Mouse (Mus musculus) heart, embryonic 14.5 days (tissue): Measurements from ENCODE around the gene Pitpnb. TPM values are rescaled to one million over a fixed set of nuclear protein-coding genes. Genes with fewer than 3 reads are reported as not detected.

Source experiments
- ATAC-seq: fragments of 200-750 bp; cut with Nextera tagmentation; 2 replicates; pipeline ENCODE4 v1.8.0; 2017; ENCODE audit warnings: low read depth, moderate TSS enrichment; ENCODE audit not compliant: insufficient number of reproducible peaks, insufficient read depth, low FRiP score
- H3K27ac ChIP-seq, 2 experiments: fragments of 200-500 bp in 1 of 2; fragments of 300-500 bp in 1 of 2; sonication (generic) in 1 of 2; replicated peaks in 1 of 2; 2 replicates each; pipeline ENCODE4 v1.5.1; 2012 to 2014; ENCODE audit warnings: low read depth in 2 of 2, low read length in 2 of 2, control low read depth in 1 of 2, mild to moderate bottlenecking in 1 of 2, mixed read lengths in 1 of 2; ENCODE audit not compliant: control insufficient read depth in 1 of 2, insufficient read depth in 1 of 2
- H3K27me3 ChIP-seq: fragments of 300-500 bp; sonication (generic); 2 replicates; pipeline ENCODE4 v1.6.1; 2014; ENCODE audit warnings: mild to moderate bottlenecking, low read length, control low read depth; ENCODE audit not compliant: control insufficient read depth, insufficient read depth
- H3K36me3 ChIP-seq: fragments of 300-500 bp; sonication (generic); 2 replicates; pipeline ENCODE4 v1.6.1; 2014; ENCODE audit warnings: mild to moderate bottlenecking, control low read depth, low read length, mixed read lengths; ENCODE audit not compliant: control insufficient read depth, insufficient read depth
- H3K4me1 ChIP-seq, 2 experiments: fragments of 200-500 bp in 1 of 2; fragments of 300-500 bp in 1 of 2; sonication (generic) in 1 of 2; 2 replicates each; pipeline ENCODE4 v1.6.1; 2012 to 2014; ENCODE audit warnings: low read length in 2 of 2, control low read depth in 1 of 2, mixed read lengths in 1 of 2; ENCODE audit not compliant: control insufficient read depth in 2 of 2, insufficient read depth in 2 of 2
- H3K4me2 ChIP-seq: fragments of 300-500 bp; sonication (generic); 2 replicates; pipeline ENCODE4 v1.6.1; 2014; ENCODE audit warnings: mild to moderate bottlenecking, low read length
- H3K4me3 ChIP-seq, 2 experiments: fragments of 200-500 bp in 1 of 2; fragments of 300-500 bp in 1 of 2; sonication (generic) in 1 of 2; 2 replicates each; pipeline ENCODE4 v1.5.1; 2012 to 2014; ENCODE audit warnings: low read length in 2 of 2, mild to moderate bottlenecking in 2 of 2, control low read depth in 1 of 2, low read depth in 1 of 2, moderate library complexity in 1 of 2; ENCODE audit not compliant: control insufficient read depth in 1 of 2, insufficient read depth in 1 of 2
- H3K9ac ChIP-seq: fragments of 300-500 bp; sonication (generic); 2 replicates; pipeline ENCODE4 v1.6.1; 2014; ENCODE audit warnings: mild to moderate bottlenecking, low read length
- H3K9me3 ChIP-seq: fragments of 300-500 bp; sonication (generic); 2 replicates; pipeline ENCODE4 v1.6.1; 2016; ENCODE audit warnings: low read length, control low read depth; ENCODE audit not compliant: control insufficient read depth
- WGBS: fragments of 180-500 bp; shearing (Covaris S2); extraction: QIAGEN DNeasy Blood & Tissue Kit; methylation state at CpG from one replicate; pipeline ENCODE4 v1.1.7; 2014; 5-methylcytosine and 5-hydroxymethylcytosine counted together
- polyA plus RNA-seq: library from polyadenylated mRNA; unstranded; fragments of >200 nt; fragmentation: Nextera tagmentation; extraction: Ambion mirVana; gene quantifications from 2 replicates; pipeline ENCODE4 v1.2.1, GENCODE M21; 2014

Pitpnb gene
- polyA plus RNA-seq, 1 experiment from 2014 or later = 79.2 TPM

DNA sequence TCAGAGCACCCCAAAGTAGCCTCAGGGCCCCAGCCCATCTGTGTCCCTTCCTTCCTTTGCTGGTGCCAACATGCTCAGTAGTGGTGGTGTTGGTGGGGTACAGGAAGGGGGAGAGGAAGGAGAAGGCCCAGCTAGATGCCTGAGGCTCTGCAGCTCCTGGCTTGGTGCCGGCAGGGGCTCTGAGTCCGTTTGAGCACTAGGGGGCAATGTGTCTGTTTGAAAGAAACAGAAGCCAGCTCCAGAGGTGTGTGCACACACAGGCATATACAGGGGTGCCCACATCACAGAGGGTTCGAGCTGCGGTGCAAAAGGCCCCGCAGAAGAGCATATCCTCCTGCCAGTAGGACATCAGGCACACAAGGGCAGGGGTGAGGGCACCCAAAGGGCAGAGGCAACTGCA is 83.6 kb downstream of the Pitpnb start:
- H3K4me1 ChIP-seq = peaks cover 9 to 26% of the 10 kb centered on the region in 2 experiments; a peak in 3 of 4 replicates
- no peak overlapping the region for H3K27ac ChIP-seq
- no peak overlapping the region for H3K4me3 ChIP-seq
- 1% methylated on average over 5 of the region's 5 CpGs for WGBS
- no peaks in the 10 kb centered on the region for H3K36me3 ChIP-seq
- ATAC-seq = no peak
- H3K27me3 ChIP-seq = peaks cover 19% of the 10 kb centered on the region
- no peaks in the 10 kb centered on the region for H3K9me3 ChIP-seq
- no peak overlapping the region for H3K4me2 ChIP-seq
- no peak overlapping the region for H3K9ac ChIP-seq

DNA sequence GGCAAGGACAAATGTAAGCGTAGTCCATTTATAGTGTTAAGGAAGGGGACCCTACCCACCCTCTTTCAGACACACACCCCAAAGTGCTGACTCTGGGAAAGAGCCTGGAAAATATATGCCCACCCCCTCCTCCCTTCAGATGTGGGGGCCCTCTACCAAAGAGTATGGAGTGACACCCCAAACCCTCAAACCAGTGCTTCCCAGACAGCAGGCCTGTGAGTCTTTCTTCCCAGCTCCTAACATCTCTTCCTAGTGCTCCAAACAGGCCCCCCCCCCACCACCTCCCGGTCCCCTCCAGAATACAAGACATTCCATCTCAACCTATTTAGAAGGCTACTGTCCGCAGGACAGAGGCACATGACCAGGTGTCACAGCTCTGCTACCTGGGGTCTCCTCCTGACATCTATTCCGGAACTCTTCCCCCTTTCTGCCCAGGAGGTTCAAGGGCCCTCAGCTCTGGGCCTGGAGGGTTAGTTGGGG is 84.2 kb downstream of the Pitpnb start:
- Histone ChIP-seq H3K4me3 (no peak overlapping the region), H3K27me3 (peaks cover 19% of the 10 kb centered on the region), H3K9ac (no peak overlapping the region), H3K4me1 (peaks cover 12 to 27% of the 10 kb centered on the region in 2 experiments; a peak in 3 of 4 replicates), H3K36me3 (peaks cover 2% of the 10 kb centered on the region; the same call in 1 of the 2 replicates), H3K9me3 (no peaks in the 10 kb centered on the region), H3K4me2 (no peak overlapping the region), H3K27ac (no peak overlapping the region)
- no peak for ATAC-seq
- 54% methylated on average over 4 of the region's 4 CpGs for WGBS

DNA sequence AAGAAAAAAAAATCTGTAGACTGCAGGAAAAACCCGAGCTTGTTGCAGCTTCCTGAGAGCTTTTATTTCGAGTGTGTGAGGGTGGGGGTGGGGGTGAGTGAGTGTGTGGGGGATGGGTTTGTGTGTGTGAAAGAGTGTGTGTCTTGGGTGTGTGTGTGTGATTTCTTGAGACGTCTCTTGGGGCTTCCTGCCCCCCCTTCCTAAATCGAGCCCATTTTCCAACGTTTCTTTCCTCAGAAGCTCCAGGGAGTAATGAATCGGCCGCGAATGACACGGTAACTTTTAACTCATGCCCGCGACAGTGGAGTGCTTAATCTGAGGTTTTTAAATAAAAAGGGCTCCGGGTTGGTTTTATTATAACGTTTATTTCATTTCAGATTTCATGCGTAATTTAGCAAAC is 85.0 kb downstream of the Pitpnb start:
- peak overlapping the region; percentile 18; the same call in 1 of the 2 replicates for H3K9ac ChIP-seq
- ATAC-seq = no peak
- whole genome bisulfite sequencing = 7% methylated on average over 14 of the region's 14 CpGs
- H3K4me3 ChIP-seq = peak overlapping the region in 1 of 2 experiments; percentile 89; a peak in 3 of 4 replicates
- peak overlapping the region; percentile 98 for H3K4me2 ChIP-seq
- H3K9me3 ChIP-seq = no peaks in the 10 kb centered on the region
- H3K27me3 ChIP-seq = peaks cover 19% of the 10 kb centered on the region
- peaks cover 19 to 31% of the 10 kb centered on the region in 2 experiments; a peak in 3 of 4 replicates for H3K4me1 ChIP-seq
- H3K36me3 ChIP-seq = peaks cover 9% of the 10 kb centered on the region
- no peak overlapping the region for H3K27ac ChIP-seq

DNA sequence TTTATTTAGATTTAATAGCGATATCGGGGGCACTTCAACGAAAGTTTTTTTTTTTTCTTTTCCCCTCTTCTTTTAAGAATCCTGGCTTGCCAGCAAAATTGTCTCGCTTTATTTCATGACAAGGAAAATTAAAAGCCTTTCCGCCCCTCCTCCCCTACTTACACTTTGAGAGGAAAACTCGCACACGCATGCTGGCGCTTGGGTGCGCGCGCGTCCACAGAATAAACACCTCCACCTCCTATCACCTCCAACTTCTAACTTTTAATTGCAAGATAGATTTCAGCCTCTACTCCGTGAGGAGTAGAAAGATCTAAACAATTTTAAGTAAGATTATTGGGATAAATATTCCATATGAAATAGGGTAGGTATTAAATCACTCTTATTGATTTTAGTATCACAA is 85.5 kb downstream of the Pitpnb start:
- H3K4me1 ChIP-seq = peaks cover 16 to 34% of the 10 kb centered on the region in 2 experiments; a peak in 3 of 4 replicates
- no peak for ATAC-seq

DNA sequence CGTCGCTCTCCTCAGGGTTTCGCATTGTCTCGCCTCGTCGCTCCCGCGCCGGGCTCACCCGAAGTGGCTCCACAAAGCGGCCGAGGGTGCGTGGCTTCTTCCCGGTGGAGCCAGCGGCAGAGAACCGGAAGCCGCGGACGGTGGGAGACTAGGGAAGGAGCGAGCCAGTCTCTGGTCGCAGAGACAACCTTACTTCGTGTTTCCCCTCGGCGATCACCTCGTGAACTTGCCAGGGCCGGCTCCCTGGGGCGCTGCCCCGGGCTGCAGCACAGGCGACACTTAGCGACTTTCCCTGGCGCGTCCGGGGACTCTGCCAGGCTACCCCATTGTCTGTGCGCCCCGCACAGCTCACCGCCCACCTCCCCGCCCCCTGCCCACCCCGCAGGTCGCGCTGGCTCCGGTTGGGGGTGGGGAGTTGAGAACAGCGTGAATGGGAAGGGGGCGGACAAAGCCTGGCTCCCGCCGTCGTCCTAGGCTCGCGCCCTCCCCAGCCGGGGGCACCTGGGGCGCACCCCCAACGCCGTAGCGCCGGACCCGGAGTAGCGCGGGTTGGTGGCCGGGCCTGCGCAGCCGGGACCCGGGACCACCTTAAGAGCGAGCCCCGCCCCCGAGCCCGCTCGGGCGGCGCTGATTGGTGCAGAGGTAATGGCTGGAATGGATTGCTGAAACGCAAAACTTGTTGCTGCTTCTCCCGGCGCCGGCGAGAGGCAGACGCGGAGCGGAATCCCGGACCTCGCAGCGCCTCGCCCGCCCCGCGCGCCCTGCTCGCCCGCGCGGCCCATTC is 86.2 kb downstream of the Pitpnb start, which contains the start of gene Mn1:
Gene Mn1 (plus strand): TSS at position 772 of the 784 bp plus-strand sequence.
- Histone ChIP-seq H3K27ac (peak within 1 kb of the TSS; percentile 75 to 88), H3K4me2 (peak within 1 kb of the TSS; percentile 98), H3K9ac (peak within 1 kb of the TSS; percentile 84), H3K9me3 (no peaks in the 10 kb centered on the region), H3K27me3 (peaks cover 28% of the 10 kb centered on the region), H3K4me3 (peak within 1 kb of the TSS; percentile 51 to 89), H3K4me1 (peaks cover 21 to 36% of the 10 kb centered on the region in 2 experiments), H3K36me3 (peaks cover 21% of the 10 kb centered on the region)
- peak; percentile 91 for ATAC-seq
- under 1% methylated on average over 84 of the region's 88 CpGs for WGBS

More for the DNA sequence above, 85.5 kb downstream of the Pitpnb start:
- Histone ChIP-seq H3K27me3 (peaks cover 21% of the 10 kb centered on the region), H3K4me2 (peak overlapping the region; percentile 98), H3K9ac (peak overlapping the region; percentile 84), H3K4me3 (peak overlapping the region; percentile 51 to 89), H3K27ac (no peak overlapping the region), H3K9me3 (no peaks in the 10 kb centered on the region), H3K36me3 (peaks cover 13% of the 10 kb centered on the region)
- WGBS = 4% methylated on average over 13 of the region's 13 CpGs

DNA sequence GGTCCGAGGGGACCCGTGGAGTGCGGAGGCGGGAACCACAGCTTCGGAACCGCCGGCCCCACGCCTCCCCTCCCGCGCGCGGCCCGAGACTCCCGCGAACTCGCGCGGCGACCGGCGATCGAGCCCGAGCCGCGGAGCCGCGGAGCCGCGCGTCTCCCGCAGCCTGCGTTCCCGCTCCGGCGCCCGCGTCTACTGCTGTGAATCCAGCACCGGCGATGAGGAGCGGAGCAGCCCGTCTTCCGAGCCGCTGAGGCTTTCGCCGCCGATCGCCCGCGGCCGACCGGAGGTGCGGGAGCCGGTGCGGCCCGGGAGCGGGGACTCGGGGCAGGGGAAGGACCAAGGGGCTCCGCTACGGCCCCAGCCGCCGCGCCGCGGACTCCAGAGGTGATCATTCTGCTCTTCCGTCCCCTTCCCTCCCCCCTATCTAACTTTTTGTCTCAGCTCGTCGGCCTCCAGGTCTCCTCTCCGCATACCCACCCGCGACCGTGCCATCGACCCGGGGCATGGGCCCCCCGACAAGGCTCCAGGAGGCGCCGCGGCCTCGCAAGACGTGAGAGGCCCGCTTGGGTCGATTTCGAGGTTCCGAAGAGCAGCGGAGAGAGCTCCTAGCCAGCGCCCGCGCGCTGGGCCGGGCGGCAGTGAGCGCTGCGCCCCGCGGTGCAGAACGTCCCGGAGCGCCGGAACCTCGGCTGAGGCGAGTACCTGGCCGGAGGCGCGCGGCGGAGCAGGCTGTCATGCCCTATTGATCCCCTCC is 87.0 kb downstream of the Pitpnb start:
- Histone ChIP-seq H3K9me3 (no peaks in the 10 kb centered on the region), H3K4me1 (peaks cover 26 to 44% of the 10 kb centered on the region in 2 experiments), H3K4me3 (peak overlapping the region; percentile 51 to 89), H3K4me2 (peak overlapping the region; percentile 98), H3K27me3 (peaks cover 27% of the 10 kb centered on the region), H3K36me3 (peaks cover 24% of the 10 kb centered on the region), H3K9ac (peak overlapping the region; percentile 84), H3K27ac (peak overlapping the region; percentile 47 to 88; a peak in 3 of 4 replicates)
- no peak for ATAC-seq
- under 1% methylated on average over 88 of the region's 105 CpGs for WGBS
